Mouse (Mus musculus) kidney, adult 9 months (tissue): ENCODE results near the gene Zbtb25.

ENCODE experiments used
- DNase-seq: peaks from one replicate; pipeline ENCODE4 v3.0.0; 2022

The Zbtb25 gene

GRCm38 (mm10) chr12:76369206-76369977 lies at the start of gene Zbtb25:
Zbtb25 (minus strand) TSS chr12:76369602.
- DNase-seq = peak; percentile 82

GRCm38 (mm10) chr12:76418346-76418745 lies 48.9 kb upstream of the Zbtb25 start:
- DNase-seq = no peak

DNA sequence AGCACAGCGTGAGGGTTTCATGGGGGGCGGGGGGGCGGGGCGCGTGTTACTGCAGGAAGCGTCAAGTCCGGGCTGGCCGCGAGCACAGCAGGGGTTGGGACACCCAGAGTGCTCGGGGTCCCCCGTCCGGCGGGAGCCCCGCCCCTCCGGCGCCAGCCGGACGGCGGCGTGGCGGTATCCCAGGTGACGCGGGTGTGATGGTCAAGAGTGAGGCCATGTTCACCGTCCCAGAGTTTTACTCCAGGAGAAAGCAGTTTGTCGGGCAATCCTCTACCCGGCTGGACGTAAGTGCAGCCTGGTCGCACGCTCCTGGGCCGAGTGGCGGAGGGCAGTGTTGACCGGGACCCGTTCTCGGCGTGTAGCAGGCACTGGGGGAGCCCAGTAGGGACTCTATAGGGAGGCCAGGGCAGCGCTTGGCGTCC lies 48.0 kb upstream of the Zbtb25 start, which contains the start of gene Ppp1r36:
Gene Ppp1r36, plus strand, starts transcription at position 106 of the 422 bp plus-strand sequence.
- peak; percentile 19 for DNase-seq

- no peak for DNase-seq
These were observed 46.1 kb upstream of the Zbtb25 start for GRCm38 (mm10) chr12:76415383-76416010.

DNA sequence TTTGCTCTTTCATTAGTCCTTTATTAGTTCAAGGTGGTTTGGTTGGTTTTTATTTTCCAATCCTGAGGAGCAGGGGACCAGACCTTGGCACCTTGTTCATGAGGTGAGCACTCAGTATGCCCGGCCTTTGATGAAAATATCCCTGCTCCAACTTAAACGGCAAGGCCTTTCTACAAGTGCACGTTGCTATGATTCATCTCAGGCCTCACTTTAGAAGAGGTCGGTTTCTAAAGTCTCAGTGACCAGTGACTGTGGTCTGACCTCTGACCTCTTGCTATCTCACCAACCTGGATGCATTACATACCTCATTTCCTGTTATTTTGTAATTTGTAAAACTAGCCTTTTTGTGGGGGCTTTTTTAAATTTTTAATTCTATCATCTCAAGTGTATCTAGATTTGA lies 39.8 kb upstream of the Zbtb25 start:
- no peak for DNase-seq

DNA sequence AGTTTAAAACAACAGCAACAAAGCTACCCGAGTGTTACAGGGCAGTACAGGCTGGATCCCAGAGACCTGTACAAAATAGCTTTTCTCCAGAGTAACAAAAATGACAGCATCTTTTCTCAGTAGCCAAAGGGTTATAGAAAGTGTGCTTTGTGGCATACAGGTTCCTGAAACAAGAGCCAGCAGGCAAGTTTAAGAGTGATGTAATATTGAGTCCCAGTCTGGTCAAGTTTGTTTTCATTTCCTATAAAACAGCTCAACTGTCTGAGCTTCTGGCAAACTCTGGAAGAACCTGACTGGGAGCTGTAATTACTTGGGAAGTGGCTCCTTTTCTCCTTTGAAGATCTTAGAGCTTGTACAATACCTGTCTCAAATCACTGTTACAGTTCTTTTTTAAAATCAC lies 37.8 kb upstream of the Zbtb25 start:
- no peak for DNase-seq

GRCm38 (mm10) chr12:76405971-76406370 lies 36.6 kb upstream of the Zbtb25 start:
- DNase-seq = no peak

DNA sequence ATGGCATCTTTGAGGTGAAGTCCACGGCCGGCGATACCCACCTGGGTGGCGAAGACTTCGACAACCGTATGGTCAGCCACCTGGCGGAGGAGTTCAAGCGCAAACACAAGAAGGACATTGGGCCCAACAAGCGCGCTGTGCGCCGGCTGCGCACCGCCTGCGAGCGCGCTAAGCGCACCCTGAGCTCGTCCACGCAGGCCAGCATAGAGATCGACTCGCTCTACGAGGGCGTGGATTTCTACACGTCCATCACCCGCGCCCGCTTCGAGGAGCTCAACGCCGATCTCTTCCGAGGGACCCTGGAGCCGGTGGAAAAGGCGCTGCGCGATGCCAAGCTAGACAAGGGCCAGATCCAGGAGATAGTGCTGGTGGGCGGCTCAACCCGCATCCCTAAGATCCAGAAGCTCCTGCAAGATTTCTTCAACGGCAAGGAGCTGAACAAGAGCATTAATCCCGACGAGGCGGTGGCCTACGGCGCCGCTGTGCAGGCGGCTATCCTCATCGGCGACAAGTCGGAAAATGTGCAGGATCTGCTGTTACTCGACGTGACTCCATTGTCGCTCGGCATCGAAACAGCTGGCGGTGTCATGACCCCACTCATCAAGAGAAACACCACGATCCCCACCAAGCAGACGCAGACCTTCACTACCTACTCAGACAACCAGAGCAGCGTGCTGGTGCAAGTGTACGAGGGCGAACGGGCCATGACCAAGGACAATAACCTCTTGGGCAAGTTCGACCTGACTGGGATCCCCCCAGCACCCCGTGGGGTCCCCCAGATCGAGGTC lies 36.0 kb upstream of the Zbtb25 start:
- DNase-seq = peak; percentile 27

DNA sequence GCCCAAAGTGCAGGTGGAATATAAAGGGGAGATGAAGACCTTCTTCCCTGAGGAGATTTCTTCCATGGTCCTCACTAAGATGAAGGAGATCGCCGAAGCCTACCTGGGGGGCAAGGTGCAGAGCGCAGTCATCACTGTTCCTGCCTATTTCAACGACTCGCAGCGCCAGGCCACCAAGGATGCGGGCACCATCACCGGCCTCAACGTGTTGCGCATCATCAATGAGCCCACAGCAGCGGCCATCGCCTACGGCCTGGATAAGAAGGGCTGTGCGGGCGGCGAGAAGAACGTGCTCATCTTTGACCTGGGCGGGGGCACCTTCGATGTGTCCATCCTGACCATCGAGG lies 35.4 kb upstream of the Zbtb25 start:
- no peak for DNase-seq

GRCm38 (mm10) chr12:76403886-76404537 lies 34.6 kb upstream of the Zbtb25 start, which contains the start of gene Hspa2:
Hspa2 (plus strand) TSS chr12:76404176.
- peak; percentile 100 for DNase-seq

DNA sequence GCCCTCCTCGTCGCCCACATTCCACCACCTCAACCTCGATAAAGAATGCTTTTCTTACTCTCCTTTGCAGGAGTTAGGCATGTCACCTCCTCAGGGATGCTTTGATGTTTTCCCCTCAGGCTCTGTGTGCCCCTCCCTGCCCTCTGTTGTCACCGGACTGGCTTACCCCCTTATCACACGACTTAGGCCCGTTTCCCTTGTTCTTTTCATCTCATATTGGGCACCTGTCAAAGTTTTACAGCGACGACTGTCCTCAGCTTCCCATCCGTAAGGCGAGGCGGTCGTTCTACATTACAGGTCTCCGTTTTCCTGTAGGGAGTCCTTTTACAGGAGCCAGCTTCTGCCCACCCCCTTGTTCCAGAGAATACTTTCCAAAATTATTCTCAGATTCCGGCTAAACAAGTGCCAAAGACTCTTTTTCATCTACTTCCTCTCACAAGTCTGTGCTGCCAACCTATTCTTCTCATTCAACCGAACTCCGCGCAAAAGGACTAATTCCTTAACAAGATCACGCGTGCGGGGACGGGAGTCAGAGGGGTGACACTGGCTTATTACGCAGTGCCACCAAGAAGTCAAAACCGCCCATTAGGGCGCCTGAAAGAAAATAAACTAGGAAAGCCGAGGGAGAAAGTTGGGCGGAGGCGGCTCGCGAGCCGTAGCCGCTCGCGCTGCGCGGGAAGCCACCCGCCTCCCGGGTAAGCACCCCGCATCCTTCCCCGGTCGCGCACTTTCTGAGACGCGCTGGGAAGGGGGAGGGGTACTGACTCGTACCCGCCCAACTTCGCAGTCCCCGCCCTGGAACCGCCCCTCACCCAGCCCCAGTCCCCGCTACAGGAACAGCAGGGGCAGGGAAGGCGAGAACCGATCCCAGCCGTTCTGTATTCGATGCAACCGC lies 33.8 kb upstream of the Zbtb25 start:
- peak; percentile 21 for DNase-seq

DNA sequence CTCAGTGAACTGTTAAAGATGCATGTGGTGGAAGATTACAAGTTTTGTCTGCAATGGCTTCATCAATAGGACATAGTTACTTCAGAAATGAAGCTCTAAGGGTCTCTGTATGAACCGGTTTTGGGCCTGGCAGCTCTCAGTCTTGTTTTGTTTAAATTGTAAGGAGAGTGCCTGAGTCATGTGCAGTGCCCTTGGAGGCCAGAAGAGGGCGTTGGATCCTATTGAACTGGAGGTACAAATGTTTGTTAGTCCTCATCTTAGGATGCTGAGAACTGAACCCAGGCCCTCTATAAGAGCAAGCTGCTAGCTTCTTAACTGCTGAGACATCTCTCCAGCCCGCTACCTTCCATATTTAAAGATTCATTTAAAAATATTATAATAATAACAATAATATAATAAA lies 32.3 kb upstream of the Zbtb25 start:
- DNase-seq = no peak

- no peak for DNase-seq
These were observed 27.9 kb upstream of the Zbtb25 start for GRCm38 (mm10) chr12:76397281-76397680.

- DNase-seq = no peak
These were observed 23.6 kb upstream of the Zbtb25 start for GRCm38 (mm10) chr12:76392979-76393378.

- no peak for DNase-seq
These were observed 22.3 kb upstream of the Zbtb25 start for GRCm38 (mm10) chr12:76391595-76392271.

GRCm38 (mm10) chr12:76388794-76389193 lies 19.4 kb upstream of the Zbtb25 start:
- DNase-seq = no peak

DNA sequence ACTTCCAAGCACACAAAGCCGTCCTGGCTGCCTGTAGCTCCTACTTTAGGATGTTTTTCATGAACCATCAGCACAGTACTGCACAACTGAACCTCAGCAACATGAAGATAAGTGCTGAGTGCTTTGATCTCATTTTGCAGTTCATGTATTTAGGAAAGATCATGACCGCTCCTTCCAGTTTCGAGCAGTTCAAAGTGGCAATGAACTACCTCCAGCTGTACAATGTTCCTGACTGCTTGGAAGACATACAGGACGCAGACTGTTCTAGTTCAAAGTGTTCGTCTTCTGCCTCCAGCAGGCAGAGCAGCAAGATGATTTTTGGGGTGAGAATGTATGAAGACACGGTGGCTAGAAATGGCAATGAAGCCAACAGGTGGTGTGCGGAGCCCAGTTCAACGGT lies 15.9 kb upstream of the Zbtb25 start:
- no peak for DNase-seq

DNA sequence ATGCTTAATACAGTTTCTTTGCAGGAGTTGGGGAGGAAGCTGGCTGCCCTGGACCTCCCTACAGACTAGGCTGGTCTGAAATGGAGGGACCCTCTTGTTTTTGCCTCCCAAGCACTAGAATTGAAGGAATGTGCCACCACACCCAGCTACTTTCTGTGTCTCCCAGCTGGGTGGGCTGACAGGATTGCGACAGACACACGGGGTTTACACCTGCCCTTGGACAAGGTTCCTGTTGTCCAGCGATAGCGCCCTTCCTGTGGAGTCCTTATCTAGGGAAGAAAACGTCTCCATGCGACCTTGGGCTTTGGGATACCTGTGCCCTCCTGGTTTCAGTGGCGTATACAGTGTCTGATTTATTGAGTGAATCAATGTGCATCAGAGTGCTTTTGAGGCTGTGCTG lies 10.7 kb upstream of the Zbtb25 start:
- DNase-seq = no peak

- DNase-seq = no peak
These were observed 9.2 kb upstream of the Zbtb25 start for GRCm38 (mm10) chr12:76378556-76378955.

GRCm38 (mm10) chr12:76377726-76378125 lies 8.3 kb upstream of the Zbtb25 start:
- DNase-seq = no peak

- DNase-seq = no peak
These were observed 7.7 kb upstream of the Zbtb25 start for GRCm38 (mm10) chr12:76377059-76377458.
